Mouse (Mus musculus): Measurements from ENCODE around the gene Usp13.
A peak's percentile ranks its signal among the peaks of the same experiment; 100 is the strongest.

Usp13 gene

GRCm38 (mm10) chr3:32817357-32818326 lies at the start of gene Usp13:
Gene Usp13 (plus strand): TSS chr3:32817546.
- peak; percentile 75 for ATAC-seq (ENCODE audit: low TSS enrichment)

DNA sequence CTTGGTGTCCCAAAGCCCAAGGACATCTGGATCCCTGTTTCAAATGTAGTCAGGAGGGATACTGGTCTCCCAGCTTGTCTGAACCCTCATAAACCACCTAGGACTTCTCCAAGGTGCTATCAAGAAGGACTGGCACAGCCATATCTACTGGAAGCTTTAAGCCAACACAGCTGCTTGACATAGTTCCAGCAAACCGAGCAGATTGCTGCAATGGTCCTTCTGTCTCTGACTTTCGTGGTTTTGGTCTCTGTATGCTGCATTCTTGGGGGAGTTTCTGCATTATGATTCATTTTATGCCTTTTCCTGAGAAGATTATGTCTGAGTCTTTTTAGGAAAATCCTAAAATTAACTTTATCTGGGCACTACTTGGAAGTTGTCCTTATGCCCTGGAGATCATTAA lies 46.6 kb upstream of the Usp13 start:
- ATAC-seq (ENCODE audit: low TSS enrichment) = no peak

DNA sequence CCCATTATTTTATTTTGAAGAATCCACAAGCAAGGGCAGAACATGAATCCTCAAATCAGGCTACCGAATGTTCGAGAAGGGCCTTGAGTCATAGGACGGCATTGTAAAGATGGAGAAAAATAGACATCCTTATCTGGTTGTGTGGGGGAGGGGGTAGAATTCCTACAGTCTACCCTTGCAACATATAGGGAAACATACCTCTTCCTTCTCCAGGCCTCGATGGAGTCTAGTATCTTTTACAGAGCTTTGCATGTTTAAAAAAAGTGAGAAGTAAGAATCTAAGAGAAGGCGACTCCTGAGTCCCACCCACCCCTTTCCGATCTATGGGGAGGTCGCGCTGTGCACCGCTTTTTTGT lies 367 bp upstream of the Usp13 start:
- peak; percentile 38 for ATAC-seq (ENCODE audit: low TSS enrichment)

- no peak for ATAC-seq (ENCODE audit: low TSS enrichment)
Measured at GRCm38 (mm10) chr3:32818327-32818900, 1.1 kb downstream of the Usp13 start.

DNA sequence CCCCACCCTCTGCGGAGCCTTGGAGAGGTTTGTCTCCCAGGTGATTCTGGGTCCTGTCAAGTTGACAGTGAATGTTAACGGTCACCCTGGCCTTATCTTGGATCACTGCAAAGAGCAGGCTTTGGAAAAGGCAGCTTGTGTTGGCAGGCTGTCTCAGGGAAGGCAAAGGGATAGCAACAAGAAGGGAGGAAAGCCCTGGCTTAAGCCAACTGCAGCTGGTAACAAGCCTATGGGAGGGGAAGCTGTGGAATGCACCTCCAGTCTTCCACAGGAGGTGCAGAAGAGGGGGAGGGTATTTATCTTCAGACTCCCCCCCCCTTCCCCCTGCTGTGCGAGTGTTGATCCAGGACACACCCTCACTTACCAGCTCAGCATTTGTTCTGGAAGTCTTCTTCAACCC lies 5.3 kb downstream of the Usp13 start:
- ATAC-seq (ENCODE audit: low TSS enrichment) = no peak

GRCm38 (mm10) chr3:32824923-32825322 lies 7.6 kb downstream of the Usp13 start:
- ATAC-seq (ENCODE audit: low TSS enrichment) = no peak

GRCm38 (mm10) chr3:32825964-32826479 lies 8.7 kb downstream of the Usp13 start:
- peak; percentile 65 for ATAC-seq (ENCODE audit: low TSS enrichment)

GRCm38 (mm10) chr3:32826701-32827100 lies 9.4 kb downstream of the Usp13 start:
- ATAC-seq (ENCODE audit: low TSS enrichment) = peak; percentile 70

DNA sequence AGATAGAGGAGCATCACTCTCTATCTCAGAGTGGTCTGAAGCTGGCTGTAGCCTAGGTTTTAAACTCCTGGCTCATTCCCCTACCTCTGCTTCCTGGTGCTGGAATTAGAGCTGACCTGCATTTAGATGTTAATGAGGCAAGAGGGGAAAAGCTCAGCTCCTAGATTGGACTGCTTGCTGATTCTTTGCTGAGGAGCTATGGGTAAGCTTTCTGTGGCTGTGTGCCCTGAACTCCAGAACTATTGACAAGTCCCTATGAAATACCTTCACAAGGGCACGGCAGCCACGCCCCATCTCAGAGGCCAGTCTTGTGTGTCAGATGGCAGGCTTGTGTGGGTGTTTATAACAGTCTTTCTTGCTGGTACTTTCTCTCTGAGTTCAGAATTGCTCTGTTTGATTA lies 16.5 kb downstream of the Usp13 start:
- no peak for ATAC-seq (ENCODE audit: low TSS enrichment)

DNA sequence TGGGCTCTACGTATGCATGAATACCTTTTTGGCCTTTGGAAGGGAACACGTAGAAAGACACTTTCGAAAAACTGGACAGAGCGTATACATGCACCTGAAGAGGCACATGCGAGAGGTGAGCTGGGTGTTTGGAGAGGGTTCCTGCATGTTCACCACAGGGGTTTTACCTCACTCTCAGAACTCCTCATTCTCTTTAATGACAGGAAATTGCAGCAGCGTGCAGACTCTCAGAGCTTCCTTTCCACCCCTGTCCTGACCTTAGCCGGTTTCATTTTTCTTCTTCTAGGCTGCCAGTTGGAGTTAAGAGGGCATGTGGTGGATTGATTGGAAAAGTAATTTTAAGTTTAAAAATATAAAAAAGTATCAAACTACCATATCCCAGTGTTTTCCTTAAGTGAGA lies 20.5 kb downstream of the Usp13 start:
- no peak for ATAC-seq (ENCODE audit: low TSS enrichment)

GRCm38 (mm10) chr3:32856362-32857107 lies 39.2 kb downstream of the Usp13 start:
- ATAC-seq (ENCODE audit: low TSS enrichment) = no peak

DNA sequence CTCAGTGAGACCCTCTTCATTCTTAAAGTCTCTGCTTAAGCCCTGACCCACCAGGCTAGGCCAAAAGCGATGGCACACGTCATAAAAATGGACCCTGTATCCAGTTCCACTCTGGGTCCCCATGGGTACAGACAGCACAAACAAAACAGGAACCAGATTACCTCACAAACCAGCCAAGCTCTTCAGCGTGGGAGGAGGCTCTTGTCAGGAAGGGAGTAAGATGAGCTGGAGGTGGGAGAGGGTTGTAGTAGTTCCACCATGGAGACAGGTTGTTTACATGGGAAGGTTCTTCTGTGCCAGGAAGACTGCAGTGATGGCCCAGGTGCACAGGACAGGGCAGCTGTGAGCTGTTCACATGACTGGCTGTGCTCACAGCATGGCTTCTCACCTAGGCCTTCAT lies 53.7 kb downstream of the Usp13 start:
- ATAC-seq (ENCODE audit: low TSS enrichment) = peak; percentile 83

DNA sequence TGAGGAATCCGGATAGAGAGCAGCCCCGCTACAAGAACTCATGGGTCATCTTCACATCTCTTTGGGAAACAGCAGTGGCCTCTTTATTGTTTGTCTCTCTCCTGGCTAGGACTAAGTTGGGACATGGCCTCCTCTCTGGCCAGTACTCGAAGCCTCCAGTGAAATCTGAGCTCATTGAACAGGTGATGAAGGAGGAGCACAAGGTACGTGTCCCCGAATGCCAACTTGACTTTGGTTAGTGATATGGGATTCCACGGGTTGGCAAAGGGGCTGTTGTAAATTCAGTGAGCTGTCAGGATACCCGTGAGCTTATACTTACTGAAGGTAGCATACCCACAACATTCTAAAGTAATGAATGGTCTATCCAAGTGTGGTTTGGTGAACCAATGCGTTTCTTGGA lies 69.0 kb downstream of the Usp13 start:
- ATAC-seq (ENCODE audit: low TSS enrichment) = no peak

GRCm38 (mm10) chr3:32888886-32889285 lies 71.5 kb downstream of the Usp13 start:
- ATAC-seq (ENCODE audit: low TSS enrichment) = no peak

DNA sequence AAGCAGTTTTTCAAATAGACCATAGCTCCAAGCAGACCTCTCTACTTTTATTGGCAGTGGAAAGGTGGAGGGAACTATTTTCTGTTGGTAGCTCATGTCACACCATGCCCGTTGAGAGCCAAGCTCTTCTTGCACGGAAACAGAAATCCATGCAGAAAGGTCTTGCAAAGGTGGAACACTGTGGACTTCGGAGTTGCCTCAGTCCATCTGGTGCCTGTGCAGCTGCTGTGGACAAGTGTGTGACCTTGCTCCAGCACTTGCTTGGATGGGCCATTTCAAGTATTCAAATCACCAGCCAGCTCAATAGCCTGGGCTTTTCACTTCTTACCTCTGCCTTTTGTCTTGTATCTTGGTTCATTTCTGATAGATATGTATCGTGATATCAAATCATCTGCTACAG lies 72.8 kb downstream of the Usp13 start:
- ATAC-seq (ENCODE audit: low TSS enrichment) = no peak

GRCm38 (mm10) chr3:32903462-32903861 lies 86.1 kb downstream of the Usp13 start:
- no peak for ATAC-seq (ENCODE audit: low TSS enrichment)

- no peak for ATAC-seq (ENCODE audit: low TSS enrichment)
Measured at GRCm38 (mm10) chr3:32904599-32904998, 87.3 kb downstream of the Usp13 start.

- ATAC-seq (ENCODE audit: low TSS enrichment) = no peak
Measured at GRCm38 (mm10) chr3:32905850-32906779, 88.8 kb downstream of the Usp13 start.

DNA sequence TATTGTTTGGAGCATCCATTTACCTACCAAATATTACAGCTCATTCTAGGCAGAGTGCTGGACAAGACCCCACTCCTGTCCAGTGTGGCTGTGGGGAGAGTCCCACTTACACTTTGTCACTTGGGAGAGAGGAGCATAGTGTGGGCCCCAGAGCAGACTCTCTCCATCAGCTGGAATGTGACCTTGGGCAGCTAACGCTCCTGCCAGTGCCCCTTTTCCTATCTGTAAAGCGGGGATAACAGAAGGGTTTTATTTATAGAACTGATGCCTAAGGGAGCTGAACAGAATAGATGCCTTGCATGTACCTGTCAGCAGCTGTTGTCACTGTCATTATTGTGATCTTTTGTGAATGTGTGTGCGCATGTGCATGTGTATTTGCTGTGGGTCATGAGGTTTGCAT lies 91.1 kb downstream of the Usp13 start:
- no peak for ATAC-seq (ENCODE audit: low TSS enrichment)

GRCm38 (mm10) chr3:32910071-32910551 lies 92.8 kb downstream of the Usp13 start:
- peak; percentile 96 for ATAC-seq (ENCODE audit: low TSS enrichment)

GRCm38 (mm10) chr3:32924168-32924567 lies 106.8 kb downstream of the Usp13 start:
- ATAC-seq (ENCODE audit: low TSS enrichment) = peak; percentile 60

All from frontal cortex, adult (tissue).